Mouse (Mus musculus) heart, embryonic 12.5 days (tissue): ENCODE data around the gene Gm49380. TPM values are rescaled to one million over a fixed set of nuclear protein-coding genes. Genes with fewer than 3 reads are reported as not detected.

Source experiments
- ATAC-seq: fragments of 200-750 bp; cut with Nextera tagmentation; 2 replicates; pipeline ENCODE4 v1.8.0; 2017; ENCODE audit warnings: moderate TSS enrichment, moderate library complexity; ENCODE audit not compliant: insufficient number of reproducible peaks, low FRiP score
- H3K27ac ChIP-seq: fragments of 300-500 bp; sonication (generic); 2 replicates; pipeline ENCODE4 v1.5.1; 2016; ENCODE audit warnings: mild to moderate bottlenecking, moderate library complexity; ENCODE audit not compliant: poor library complexity, severe bottlenecking
- H3K27me3 ChIP-seq: fragments of 300-500 bp; sonication (generic); replicated peaks from 2 replicates; pipeline ENCODE4 v1.6.1; 2016; ENCODE audit warnings: mild to moderate bottlenecking, moderate library complexity
- H3K36me3 ChIP-seq: fragments of 300-500 bp; sonication (generic); 2 replicates; pipeline ENCODE4 v1.6.1; 2016; ENCODE audit warnings: mild to moderate bottlenecking, moderate library complexity
- H3K4me1 ChIP-seq: fragments of 300-500 bp; sonication (generic); replicated peaks from 2 replicates; pipeline ENCODE4 v1.6.1; 2016; ENCODE audit warnings: mild to moderate bottlenecking
- H3K4me2 ChIP-seq: fragments of 300-500 bp; sonication (generic); 2 replicates; pipeline ENCODE4 v1.6.1; 2016; ENCODE audit warnings: mild to moderate bottlenecking, moderate library complexity
- H3K4me3 ChIP-seq: fragments of 300-500 bp; sonication (generic); 2 replicates; pipeline ENCODE4 v1.5.1; 2016; ENCODE audit warnings: mild to moderate bottlenecking
- H3K9ac ChIP-seq: fragments of 300-500 bp; sonication (generic); 2 replicates; pipeline ENCODE4 v1.6.1; 2016; ENCODE audit warnings: mild to moderate bottlenecking, moderate library complexity
- H3K9me3 ChIP-seq: fragments of 300-500 bp; sonication (generic); replicated peaks from 2 replicates; pipeline ENCODE4 v1.6.1; 2016; ENCODE audit warnings: mild to moderate bottlenecking, moderate library complexity
- WGBS: fragments of 180-500 bp; shearing (Covaris S2); methylation state at CpG from one replicate; pipeline ENCODE4 v1.1.7; 2016; 5-methylcytosine and 5-hydroxymethylcytosine counted together
- polyA plus RNA-seq: library from polyadenylated mRNA; unstranded; fragments of >200 nt; fragmentation: Nextera tagmentation; extraction: Ambion mirVana; gene quantifications from 2 replicates; pipeline ENCODE4 v1.2.1, GENCODE M21; 2016

Gm49380 gene
- polyA plus RNA-seq, 1 experiment from 2014 or later: 0.20 TPM

- Histone ChIP-seq H3K9me3 (no peaks in the 10 kb centered on the region), H3K36me3 (peaks cover 29% of the 10 kb centered on the region), H3K9ac (peak within 1 kb of the TSS; percentile 94), H3K4me1 (peaks cover 77% of the 10 kb centered on the region), H3K4me2 (peak within 1 kb of the TSS; percentile 89), H3K27me3 (no peaks in the 10 kb centered on the region), H3K27ac (peak within 1 kb of the TSS; percentile 91), H3K4me3 (peak within 1 kb of the TSS; percentile 81)
- peak; percentile 57 for ATAC-seq
- WGBS: under 1% methylated on average over 53 of the region's 55 CpGs
These were observed 21.0 kb upstream of the Gm49380 start, which contains the start of gene Mcam for GRCm38 (mm10) chr9:44134101-44134850. Mcam (plus strand) TSS chr9:44134469.

- H3K9ac ChIP-seq: peak overlapping the region; percentile 94
- WGBS: 6% methylated on average over 2 of the region's 2 CpGs
These were observed 20.0 kb upstream of the Gm49380 start for GRCm38 (mm10) chr9:44133287-44133686.

GRCm38 (mm10) chr9:44132200-44132599, 18.9 kb upstream of the Gm49380 start:
- WGBS: 60% methylated on average over 5 of the region's 5 CpGs
- H3K4me2 ChIP-seq: no peak overlapping the region
- no peak for ATAC-seq
- no peak overlapping the region for H3K27ac ChIP-seq
- H3K36me3 ChIP-seq: peaks cover 10% of the 10 kb centered on the region
- no peak overlapping the region for H3K9ac ChIP-seq
- H3K27me3 ChIP-seq: no peaks in the 10 kb centered on the region
- peaks cover 74% of the 10 kb centered on the region for H3K4me1 ChIP-seq
- H3K9me3 ChIP-seq: no peaks in the 10 kb centered on the region
- no peak overlapping the region for H3K4me3 ChIP-seq

More at GRCm38 (mm10) chr9:44133287-44133686, 20.0 kb upstream of the Gm49380 start:
- no peaks in the 10 kb centered on the region for H3K9me3 ChIP-seq
- peaks cover 19% of the 10 kb centered on the region for H3K36me3 ChIP-seq
- peak overlapping the region; percentile 89 for H3K4me2 ChIP-seq
- H3K27ac ChIP-seq: peak overlapping the region; percentile 91
- H3K4me3 ChIP-seq: peak overlapping the region; percentile 81
- H3K4me1 ChIP-seq: peaks cover 74% of the 10 kb centered on the region
- no peak for ATAC-seq
- no peaks in the 10 kb centered on the region for H3K27me3 ChIP-seq

- H3K9ac ChIP-seq: no peak overlapping the region
- H3K9me3 ChIP-seq: no peaks in the 10 kb centered on the region
- peak overlapping the region; percentile 75 for H3K4me2 ChIP-seq
These were observed 17.9 kb upstream of the Gm49380 start for GRCm38 (mm10) chr9:44131276-44131590.

GRCm38 (mm10) chr9:44130581-44131275, 17.4 kb upstream of the Gm49380 start:
- Histone ChIP-seq H3K4me2 (peak overlapping the region; percentile 75), H3K36me3 (no peaks in the 10 kb centered on the region), H3K9me3 (no peaks in the 10 kb centered on the region), H3K4me3 (peak overlapping the region; percentile 42), H3K27me3 (no peaks in the 10 kb centered on the region), H3K9ac (peak overlapping the region; percentile 71), H3K4me1 (peaks cover 69% of the 10 kb centered on the region), H3K27ac (peak overlapping the region; percentile 83)
- peak; percentile 30 for ATAC-seq
- 18% methylated on average over 19 of the region's 19 CpGs for WGBS

More at GRCm38 (mm10) chr9:44131276-44131590, 17.9 kb upstream of the Gm49380 start:
- H3K36me3 ChIP-seq: no peaks in the 10 kb centered on the region; the same call in 1 of the 2 replicates
- 38% methylated on average over 7 of the region's 7 CpGs for WGBS
- H3K27ac ChIP-seq: peak overlapping the region; percentile 83
- no peak for ATAC-seq
- peaks cover 70% of the 10 kb centered on the region for H3K4me1 ChIP-seq
- H3K27me3 ChIP-seq: no peaks in the 10 kb centered on the region
- no peak overlapping the region for H3K4me3 ChIP-seq

- H3K9me3 ChIP-seq: no peaks in the 10 kb centered on the region
- ATAC-seq: peak; percentile 46
- peak overlapping the region; percentile 71 for H3K9ac ChIP-seq
- no peaks in the 10 kb centered on the region for H3K27me3 ChIP-seq
- under 1% methylated on average over 27 of the region's 27 CpGs for WGBS
- peaks cover 69% of the 10 kb centered on the region for H3K4me1 ChIP-seq
- H3K36me3 ChIP-seq: no peaks in the 10 kb centered on the region
- H3K4me2 ChIP-seq: peak overlapping the region; percentile 75
- peak overlapping the region; percentile 42 for H3K4me3 ChIP-seq
- peak overlapping the region; percentile 83 for H3K27ac ChIP-seq
These were observed 16.7 kb upstream of the Gm49380 start for GRCm38 (mm10) chr9:44130034-44130433.

- Histone ChIP-seq H3K27ac (peak overlapping the region; percentile 83), H3K27me3 (no peaks in the 10 kb centered on the region), H3K4me1 (peaks cover 69% of the 10 kb centered on the region), H3K9ac (peak overlapping the region; percentile 71), H3K9me3 (no peaks in the 10 kb centered on the region), H3K4me2 (peak overlapping the region; percentile 75), H3K4me3 (peak overlapping the region; percentile 42), H3K36me3 (no peaks in the 10 kb centered on the region)
- peak; percentile 3; the same call in 1 of the 2 replicates for ATAC-seq
- under 1% methylated on average over 9 of the region's 9 CpGs for WGBS
These were observed 16.3 kb upstream of the Gm49380 start for GRCm38 (mm10) chr9:44129633-44130032.

- no peaks in the 10 kb centered on the region for H3K9me3 ChIP-seq
- no peaks in the 10 kb centered on the region for H3K36me3 ChIP-seq
- no peaks in the 10 kb centered on the region for H3K27me3 ChIP-seq
- 64% methylated on average over 3 of the region's 3 CpGs for WGBS
- ATAC-seq: no peak
- no peak overlapping the region for H3K9ac ChIP-seq
- no peak overlapping the region for H3K4me3 ChIP-seq
- no peak overlapping the region for H3K4me2 ChIP-seq
- H3K27ac ChIP-seq: no peak overlapping the region; the same call in 1 of the 2 replicates
- H3K4me1 ChIP-seq: peaks cover 51% of the 10 kb centered on the region
These were observed 14.1 kb upstream of the Gm49380 start for GRCm38 (mm10) chr9:44127351-44127801.

- Histone ChIP-seq H3K36me3 (no peaks in the 10 kb centered on the region), H3K9ac (no peak overlapping the region), H3K27me3 (no peaks in the 10 kb centered on the region), H3K4me2 (peak overlapping the region; percentile 48; the same call in 1 of the 2 replicates), H3K4me3 (no peak overlapping the region), H3K27ac (0 out of 2 replicates have a peak overlapping the region, but pooled peaks have one; percentile 13), H3K9me3 (no peaks in the 10 kb centered on the region), H3K4me1 (peaks cover 48% of the 10 kb centered on the region)
- no peak for ATAC-seq
- 77% methylated on average over 3 of the region's 3 CpGs for WGBS
These were observed 13.4 kb upstream of the Gm49380 start for GRCm38 (mm10) chr9:44126746-44127145.

- H3K9ac ChIP-seq: peak overlapping the region; percentile 35; the same call in 1 of the 2 replicates
- no peak for ATAC-seq
- H3K4me3 ChIP-seq: peak overlapping the region; percentile 6; the same call in 1 of the 2 replicates
- H3K4me1 ChIP-seq: peaks cover 38% of the 10 kb centered on the region
- no peaks in the 10 kb centered on the region for H3K36me3 ChIP-seq
- H3K4me2 ChIP-seq: peak overlapping the region; percentile 48
- no peaks in the 10 kb centered on the region for H3K9me3 ChIP-seq
- 31% methylated on average over 18 of the region's 18 CpGs for WGBS
- H3K27me3 ChIP-seq: no peaks in the 10 kb centered on the region
- peak overlapping the region; percentile 52; the same call in 1 of the 2 replicates for H3K27ac ChIP-seq
These were observed 12.5 kb upstream of the Gm49380 start for GRCm38 (mm10) chr9:44125546-44126428.
